Mouse (Mus musculus) c-Kit-positive CD71-positive TER-119-negative erythroid progenitor cells, embryonic 14.5 days (primary cell): ENCODE measurements around the gene Zwilch.
"Not testable (repeated sequence)": the region's sequence is repeated elsewhere in the genome, so short reads cannot be mapped to it uniquely, and the experiment has no call there.

Experiments
- DNase-seq: peaks from one replicate; pipeline ENCODE4 v3.0.0-alpha.2; 2013; ENCODE audit warnings: low read depth

Zwilch gene

GRCm38 (mm10) chr9:64172816-64173665 lies at the start of gene Zwilch, which contains the start of gene Rpl4:
Gene Zwilch, minus strand, starts transcription at chr9:64173104.
Gene Rpl4, plus strand, starts transcription at chr9:64173375.
- DNase-seq, result peak; percentile 78

DNA sequence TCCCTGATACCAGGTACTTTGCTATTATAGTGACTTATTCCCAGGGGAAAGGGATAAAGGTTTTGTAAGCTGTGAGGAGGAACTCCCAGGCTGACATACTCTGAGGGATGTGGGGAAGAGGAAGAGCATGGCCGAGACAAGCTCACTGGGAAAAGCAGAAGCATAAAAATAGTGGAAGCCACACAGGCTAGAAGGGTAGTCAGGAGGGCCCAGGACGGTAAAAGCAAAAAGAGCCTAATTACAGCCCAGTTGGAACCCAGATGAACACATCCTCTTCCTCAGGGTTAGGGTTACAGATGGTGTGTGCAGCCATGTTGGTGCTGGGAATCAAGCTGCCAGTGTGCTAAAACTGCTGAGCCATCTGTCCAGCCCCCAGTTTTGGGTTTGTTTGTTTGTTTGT lies 49.2 kb upstream of the Zwilch start:
- no peak for DNase-seq

GRCm38 (mm10) chr9:64221480-64221879 lies 48.6 kb upstream of the Zwilch start:
- no peak for DNase-seq

- no peak for DNase-seq
These were observed 47.7 kb upstream of the Zwilch start for GRCm38 (mm10) chr9:64220603-64221002.

DNA sequence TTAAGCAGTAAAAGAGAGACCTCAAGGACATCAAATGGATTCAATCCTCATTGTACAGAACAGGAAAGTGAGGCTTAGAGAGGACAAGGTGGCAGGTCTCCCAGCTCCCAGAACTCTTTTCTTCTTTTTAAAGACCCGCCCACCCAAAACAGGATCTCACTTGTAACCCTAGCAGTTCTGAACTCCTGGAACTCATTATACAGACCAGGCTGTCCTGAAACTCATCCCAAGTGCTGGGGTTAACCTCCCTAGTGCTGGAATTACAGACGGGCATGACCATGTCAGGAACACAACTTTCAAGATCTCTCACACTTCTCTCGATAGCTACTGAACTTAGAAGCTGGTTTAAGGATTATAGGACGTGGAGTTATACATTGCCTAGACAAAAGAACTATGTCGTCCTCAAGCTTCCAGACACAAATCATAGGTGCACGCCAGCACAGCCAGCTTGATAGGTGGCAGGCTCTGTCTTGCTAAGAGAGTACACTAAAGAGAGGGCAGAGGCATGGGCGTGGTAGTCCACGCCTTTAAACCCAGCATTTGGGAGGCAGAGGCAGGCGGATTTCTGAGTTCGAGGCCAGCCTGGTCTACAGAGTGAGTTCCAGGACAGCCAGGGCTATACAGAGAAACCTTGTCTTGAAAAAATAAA lies 47.0 kb upstream of the Zwilch start:
- DNase-seq, result no peak

- DNase-seq, result no peak
These were observed 46.4 kb upstream of the Zwilch start for GRCm38 (mm10) chr9:64219305-64219704.

DNA sequence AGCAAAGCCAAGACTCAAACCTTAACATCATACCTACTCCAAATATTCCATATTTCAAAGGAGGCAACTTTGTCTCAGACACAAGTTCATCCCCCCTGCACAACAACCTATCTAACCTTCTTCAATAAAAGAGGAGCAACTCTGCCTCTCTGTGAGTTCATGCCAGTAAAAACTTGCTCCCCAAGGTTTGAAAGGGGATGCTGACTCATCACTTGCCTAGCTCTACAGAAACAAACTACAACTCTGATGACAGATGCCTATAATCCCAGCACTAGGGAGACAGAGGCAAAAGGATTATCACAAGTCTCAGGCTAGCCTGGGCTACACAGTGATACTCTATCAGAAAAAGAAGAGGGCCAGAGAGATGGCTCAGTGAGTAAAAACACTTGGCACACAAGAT lies 45.0 kb upstream of the Zwilch start:
- no peak for DNase-seq

- no peak for DNase-seq
These were observed 43.7 kb upstream of the Zwilch start for GRCm38 (mm10) chr9:64216641-64217040.

DNA sequence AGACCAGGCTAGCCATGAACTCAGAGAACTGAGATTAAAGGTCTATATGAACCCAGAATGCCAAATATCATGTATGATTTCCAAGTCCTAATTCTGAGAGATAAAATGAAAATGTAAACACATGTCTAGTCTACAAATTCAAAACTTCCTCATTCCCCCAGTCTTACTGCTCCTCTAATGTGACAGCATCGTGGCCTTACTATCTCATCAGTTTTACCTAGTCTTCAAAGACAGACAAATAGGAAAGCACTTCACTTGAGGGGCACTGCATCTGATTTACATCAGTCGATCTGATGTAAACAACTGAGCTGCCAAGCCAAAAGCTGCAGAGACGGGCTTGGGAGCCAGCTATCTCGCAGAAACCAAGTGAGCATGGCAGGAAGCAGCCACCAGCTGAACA lies 43.2 kb upstream of the Zwilch start:
- DNase-seq, result no peak

- no peak for DNase-seq
These were observed 41.5 kb upstream of the Zwilch start for GRCm38 (mm10) chr9:64214452-64214851.

- DNase-seq, result no peak
These were observed 34.7 kb upstream of the Zwilch start for GRCm38 (mm10) chr9:64207509-64208084.

DNA sequence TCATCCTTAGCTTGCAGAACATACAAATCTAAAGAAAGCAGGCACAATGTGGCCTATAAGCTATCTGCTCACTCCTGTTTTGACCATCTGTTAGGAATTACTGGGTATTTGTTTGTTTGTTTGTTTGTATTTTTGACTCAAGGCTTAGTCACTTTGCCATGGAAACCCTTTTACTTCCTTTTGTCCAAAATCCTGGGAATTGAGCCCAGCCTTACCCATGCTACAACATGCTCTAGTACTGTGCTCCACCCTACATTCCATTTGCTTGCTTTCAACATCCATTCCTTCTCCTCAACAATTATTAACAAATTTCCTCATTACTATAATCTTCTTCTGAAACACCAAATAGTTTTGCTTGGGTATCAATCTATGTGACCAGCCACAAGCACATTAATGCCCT lies 30.0 kb upstream of the Zwilch start:
- DNase-seq, result no peak

DNA sequence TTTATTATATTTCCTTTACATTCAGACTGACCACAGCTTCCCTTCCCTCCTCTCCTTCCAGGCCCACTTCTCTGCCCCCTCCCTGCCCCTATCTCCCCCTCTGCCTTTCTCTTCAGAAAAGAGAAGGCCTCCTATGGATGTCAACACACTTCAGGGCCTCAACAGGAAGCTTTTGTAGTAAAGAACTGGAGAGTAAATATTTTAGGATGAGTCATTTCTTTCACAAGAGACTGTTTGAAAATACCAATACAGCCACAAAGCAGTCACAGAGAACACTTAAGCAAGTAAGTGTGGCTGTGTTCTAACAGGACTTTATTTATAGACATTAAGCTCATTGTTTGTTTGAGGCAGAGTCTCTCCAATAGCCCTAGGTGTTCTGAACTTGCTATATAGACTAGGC lies 29.4 kb upstream of the Zwilch start:
- no peak for DNase-seq

GRCm38 (mm10) chr9:64199897-64200296 lies 27.0 kb upstream of the Zwilch start:
- no peak for DNase-seq

- DNase-seq, result not testable (repeated sequence)
These were observed 26.0 kb upstream of the Zwilch start for GRCm38 (mm10) chr9:64198763-64199418.

GRCm38 (mm10) chr9:64198068-64198762 lies 25.3 kb upstream of the Zwilch start:
- no peak for DNase-seq

- no peak for DNase-seq
These were observed 24.6 kb upstream of the Zwilch start for GRCm38 (mm10) chr9:64197524-64197923.

DNA sequence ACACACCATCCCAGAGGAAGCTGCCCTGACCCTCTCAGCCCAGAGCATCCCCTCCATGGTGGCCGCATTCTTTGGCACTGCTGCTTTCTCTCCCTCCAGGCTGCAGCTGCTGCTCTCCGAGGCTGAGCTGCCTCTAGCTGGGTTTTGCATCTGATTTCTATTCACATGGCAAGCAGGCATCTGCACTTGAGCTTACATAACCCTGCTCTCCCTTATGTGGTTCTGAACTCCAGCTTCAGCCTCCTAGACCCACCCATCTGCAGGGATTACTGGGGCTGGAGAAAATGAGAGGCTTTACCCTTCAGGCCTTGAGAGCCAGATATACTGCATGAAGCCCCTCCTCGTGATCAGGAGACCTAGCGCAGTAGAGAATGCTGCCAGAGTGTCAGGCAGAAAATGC lies 22.6 kb upstream of the Zwilch start:
- no peak for DNase-seq

DNA sequence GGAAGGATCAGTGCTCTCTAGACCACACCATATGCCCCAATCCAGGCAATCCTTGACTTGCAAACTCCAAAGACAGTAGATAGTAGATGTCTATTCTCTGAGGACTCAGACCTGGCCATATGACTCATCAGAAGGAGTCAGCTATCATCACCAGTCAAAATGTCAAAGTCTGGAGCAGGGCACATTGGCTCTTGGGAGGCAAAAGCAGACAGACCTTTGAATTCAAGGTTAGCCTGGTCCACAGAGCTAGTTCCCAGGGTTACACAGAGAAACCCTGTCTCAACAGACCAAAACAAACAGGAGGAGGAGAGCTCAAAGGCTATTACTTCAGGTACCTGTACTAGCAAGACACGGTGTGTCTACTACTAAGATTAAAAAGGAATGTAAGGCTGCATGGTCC lies 21.0 kb upstream of the Zwilch start:
- no peak for DNase-seq

DNA sequence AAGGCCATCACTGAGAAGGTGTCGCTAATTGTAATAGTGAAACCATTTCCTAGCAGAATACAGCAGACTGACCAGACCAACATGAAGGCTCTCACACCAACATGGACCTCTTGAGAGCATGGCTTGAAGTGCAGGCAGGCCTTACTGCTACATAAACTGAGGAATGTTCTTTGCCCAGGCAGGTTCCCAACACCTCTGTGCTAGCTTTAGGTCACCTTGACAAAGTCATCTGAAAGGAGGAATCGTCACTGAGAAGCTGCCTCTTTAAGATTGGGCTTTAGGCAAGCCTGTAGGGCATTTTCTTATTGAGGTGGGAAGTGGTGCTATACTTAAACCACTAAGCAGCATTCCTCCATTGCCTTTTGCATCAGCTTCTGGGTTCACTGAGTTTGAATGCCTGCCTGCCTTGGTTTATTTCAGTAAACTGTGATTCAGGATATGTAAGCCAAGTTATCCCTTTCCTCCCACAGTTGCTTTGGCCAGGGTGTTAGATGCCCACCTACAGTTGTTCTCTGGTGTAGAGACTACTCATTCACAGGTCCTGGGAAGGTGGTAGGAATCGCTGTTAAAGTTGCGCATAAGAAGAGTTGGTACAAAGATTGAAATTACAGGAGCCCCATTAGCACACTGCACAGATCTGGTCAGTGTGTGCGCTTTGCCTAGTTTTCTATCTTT lies 11.4 kb upstream of the Zwilch start:
- no peak for DNase-seq

DNA sequence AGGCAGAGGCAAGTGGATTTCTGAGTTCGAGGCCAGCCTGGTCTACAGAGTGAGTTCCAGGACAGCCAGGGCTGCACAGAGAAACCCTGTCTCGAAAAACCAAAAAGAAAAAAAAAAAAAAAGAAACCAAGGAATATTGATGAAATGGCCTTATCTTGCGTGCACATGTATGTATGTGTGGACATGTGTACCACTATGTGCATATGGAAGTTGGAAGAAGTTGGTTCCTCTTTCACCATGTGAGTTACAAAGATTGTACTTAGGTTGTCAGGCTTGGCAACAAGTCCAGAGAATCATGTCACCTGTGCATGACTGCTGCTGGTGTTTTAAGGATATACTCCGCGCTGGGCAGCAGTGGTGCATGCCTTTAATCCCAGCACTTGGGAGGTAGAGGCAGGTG lies 10.4 kb upstream of the Zwilch start:
- not testable (repeated sequence) for DNase-seq
